Mouse (Mus musculus) cerebellum, adult 9-10 months (tissue): ENCODE results near the gene Cgrrf1.

Source experiments
- DNase-seq: peaks from one replicate; pipeline ENCODE4 v3.0.0; 2022

Cgrrf1 gene

GRCm38 (mm10) chr14:46827430-46827829 is 4.5 kb upstream of the Cgrrf1 start:
- no peak for DNase-seq

GRCm38 (mm10) chr14:46831295-46831694 is 630 bp upstream of the Cgrrf1 start:
- no peak for DNase-seq

GRCm38 (mm10) chr14:46832354-46833272 is 688 bp downstream of the Cgrrf1 start:
- DNase-seq, result peak; percentile 58

- DNase-seq, result no peak
Measured at GRCm38 (mm10) chr14:46839326-46839725, 7.4 kb downstream of the Cgrrf1 start.

GRCm38 (mm10) chr14:46845706-46846105 is 13.8 kb downstream of the Cgrrf1 start:
- no peak for DNase-seq

- DNase-seq, result no peak
Measured at GRCm38 (mm10) chr14:46848063-46848590, 16.2 kb downstream of the Cgrrf1 start.

- no peak for DNase-seq
Measured at GRCm38 (mm10) chr14:46848736-46849135, 16.8 kb downstream of the Cgrrf1 start.

GRCm38 (mm10) chr14:46849769-46850168 is 17.8 kb downstream of the Cgrrf1 start:
- no peak for DNase-seq

GRCm38 (mm10) chr14:46853677-46854076 is 21.8 kb downstream of the Cgrrf1 start:
- DNase-seq, result no peak

- no peak for DNase-seq
Measured at GRCm38 (mm10) chr14:46862922-46863321, 31.0 kb downstream of the Cgrrf1 start.

- peak; percentile 69 for DNase-seq
Measured at GRCm38 (mm10) chr14:46880935-46881334, 49.0 kb downstream of the Cgrrf1 start.

GRCm38 (mm10) chr14:46881581-46882430 is 49.9 kb downstream of the Cgrrf1 start:
- DNase-seq, result peak; percentile 52

- DNase-seq, result peak; percentile 73
Measured at GRCm38 (mm10) chr14:46882431-46883067, 50.6 kb downstream of the Cgrrf1 start, which contains the start of gene Samd4. Gene Samd4 (plus strand): TSS chr14:46882854.

- no peak for DNase-seq
Measured at GRCm38 (mm10) chr14:46883068-46883870, 51.3 kb downstream of the Cgrrf1 start.

- DNase-seq, result peak; percentile 63
Measured at GRCm38 (mm10) chr14:46883871-46884441, 52.0 kb downstream of the Cgrrf1 start.

GRCm38 (mm10) chr14:46884701-46885428 is 52.9 kb downstream of the Cgrrf1 start:
- peak; percentile 61 for DNase-seq

GRCm38 (mm10) chr14:46885429-46885755 is 53.5 kb downstream of the Cgrrf1 start:
- peak; percentile 52 for DNase-seq

GRCm38 (mm10) chr14:46885891-46886301 is 54.0 kb downstream of the Cgrrf1 start:
- peak; percentile 21 for DNase-seq

- no peak for DNase-seq
Measured at GRCm38 (mm10) chr14:46889096-46889495, 57.2 kb downstream of the Cgrrf1 start.

- DNase-seq, result no peak
Measured at GRCm38 (mm10) chr14:46893961-46894360, 62.0 kb downstream of the Cgrrf1 start.

- no peak for DNase-seq
Measured at GRCm38 (mm10) chr14:46897953-46898352, 66.0 kb downstream of the Cgrrf1 start.
